Mouse (Mus musculus) left cerebral cortex, postnatal 25 days (tissue): ENCODE data around the gene Fnbp1l. TPM values are rescaled to one million over a fixed set of nuclear protein-coding genes. Genes with fewer than 3 reads are reported as not detected.
A peak's percentile ranks its signal among the peaks of the same experiment; 100 is the strongest.

Experiments used
- DNase-seq, 2 experiments: peaks; one replicate each; pipeline ENCODE4 v3.0.0; 2022; ENCODE audit warnings: low spot score in 2 of 2, mixed read lengths in 1 of 2
- intact Hi-C: fragments of 180-260 bp; cut with DNase I; formaldehyde crosslinking; loops from one replicate; pipeline ENCODE4 v1.15.1; 2025
- total RNA-seq, 2 experiments: library from RNA; stranded (reverse); gene quantifications; 2 replicates each; pipeline ENCODE4 v1.2.3; 2021

Gene Fnbp1l
- total RNA-seq, 2 experiments from 2014 or later, result 110 to 118 TPM

- DNase-seq, result peak in 1 of 2 experiments; percentile 68
- intact Hi-C loops, result no loop called here
These were observed 79.4 kb downstream of the Fnbp1l start for GRCm38 (mm10) chr3:122539961-122540690.

- intact Hi-C loops, result no loop called here
- no peak for DNase-seq
These were observed 80.7 kb downstream of the Fnbp1l start for GRCm38 (mm10) chr3:122538851-122539250.

GRCm38 (mm10) chr3:122535938-122536703 lies 83.4 kb downstream of the Fnbp1l start:
- intact Hi-C loops, result no loop called here
- no peak for DNase-seq

GRCm38 (mm10) chr3:122528477-122528876 lies 91.0 kb downstream of the Fnbp1l start:
- intact Hi-C loops, result no loop called here
- no peak for DNase-seq

GRCm38 (mm10) chr3:122521294-122521693 lies 98.2 kb downstream of the Fnbp1l start:
- intact Hi-C loops, result no loop called here
- no peak for DNase-seq

GRCm38 (mm10) chr3:122520875-122521274 lies 98.6 kb downstream of the Fnbp1l start:
- DNase-seq, result no peak
- intact Hi-C loops, result no loop called here

- intact Hi-C loops, result no loop called here
- no peak for DNase-seq
These were observed 99.2 kb downstream of the Fnbp1l start for GRCm38 (mm10) chr3:122520365-122520764.

- peak in 1 of 2 experiments; percentile 50 for DNase-seq
- intact Hi-C loops, result no loop called here
These were observed 100.4 kb downstream of the Fnbp1l start for GRCm38 (mm10) chr3:122519082-122519481.

GRCm38 (mm10) chr3:122518231-122518736 lies 101.2 kb downstream of the Fnbp1l start:
- no peak for DNase-seq
- intact Hi-C loops, result no loop called here

- intact Hi-C loops, result no loop called here
These were observed 101.8 kb downstream of the Fnbp1l start for GRCm38 (mm10) chr3:122517726-122518125.

GRCm38 (mm10) chr3:122516327-122516695 lies 103.2 kb downstream of the Fnbp1l start:
- intact Hi-C loops, result no loop called here
- no peak for DNase-seq

More at GRCm38 (mm10) chr3:122517726-122518125, 101.8 kb downstream of the Fnbp1l start:
- no peak for DNase-seq

GRCm38 (mm10) chr3:122515568-122516326 lies 103.8 kb downstream of the Fnbp1l start:
- no peak for DNase-seq
- intact Hi-C loops, result no loop called here

GRCm38 (mm10) chr3:122512725-122513375 lies 106.7 kb downstream of the Fnbp1l start:
- no peak for DNase-seq
- intact Hi-C loops, result no loop called here

GRCm38 (mm10) chr3:122511721-122512619 lies 107.5 kb downstream of the Fnbp1l start:
- intact Hi-C loops, result no loop called here
- DNase-seq, result no peak

GRCm38 (mm10) chr3:122510932-122511331 lies 108.6 kb downstream of the Fnbp1l start:
- no peak for DNase-seq
- intact Hi-C loops, result no loop called here

- DNase-seq, result no peak
- intact Hi-C loops, result no loop called here
These were observed 109.2 kb downstream of the Fnbp1l start for GRCm38 (mm10) chr3:122510240-122510750.

- intact Hi-C loops, result loop anchor here (2.0 kb wide), 1 partner anchor 129 kb away; no protein-coding TSS in a partner anchor
- DNase-seq, result no peak
These were observed 109.8 kb downstream of the Fnbp1l start for GRCm38 (mm10) chr3:122509534-122510239.

GRCm38 (mm10) chr3:122509084-122509483 lies 110.4 kb downstream of the Fnbp1l start:
- DNase-seq, result peak in 1 of 2 experiments; percentile 56
- intact Hi-C loops, result loop anchor here (2.0 kb wide), 1 partner anchor 130 kb away; no protein-coding TSS in a partner anchor
